Mouse (Mus musculus) MEL (cell line): Measurements from ENCODE around the gene Atp6v1d. TPM values are rescaled to one million over a fixed set of nuclear protein-coding genes. Genes with fewer than 3 reads are reported as not detected.

Source experiments
- DNase-seq: peaks from one replicate; pipeline ENCODE4 v3.0.0; 2011; ENCODE audit warnings: low read depth, low spot score
- H3K27ac ChIP-seq: 2 replicates; pipeline ENCODE4 v1.5.1; 2012; ENCODE audit warnings: low read depth, mild to moderate bottlenecking, control low read depth, low read length, moderate library complexity; ENCODE audit not compliant: control insufficient read depth
- H3K27me3 ChIP-seq, 2 experiments: fragments of 150-350 bp in 1 of 2; sonication (generic) in 1 of 2; 2 replicates each; pipeline ENCODE4 v1.6.1; 2012; ENCODE audit warnings: low read length in 2 of 2, mild to moderate bottlenecking in 2 of 2, improper control_type of control experiment in 1 of 2, moderate library complexity in 1 of 2; ENCODE audit not compliant: insufficient read depth in 2 of 2, control insufficient read depth in 1 of 2
- H3K36me3 ChIP-seq, 2 experiments: 2 replicates each; pipeline ENCODE4 v1.6.1; 2012 to 2014; ENCODE audit warnings: low read length in 2 of 2, improper control_type of control experiment in 1 of 2, inconsistent platforms in 1 of 2, mild to moderate bottlenecking in 1 of 2; ENCODE audit not compliant: insufficient read depth in 2 of 2, control insufficient read depth in 1 of 2
- H3K4me1 ChIP-seq, 2 experiments: fragments of 150-350 bp in 1 of 2; sonication (generic) in 1 of 2; 2 replicates each; pipeline ENCODE4 v1.6.1; 2012; ENCODE audit warnings: low read length in 2 of 2, improper control_type of control experiment in 1 of 2, mild to moderate bottlenecking in 1 of 2; ENCODE audit not compliant: insufficient read depth in 2 of 2, control insufficient read depth in 1 of 2
- H3K4me3 ChIP-seq, 2 experiments: fragments of 150-350 bp in 1 of 2; sonication (generic) in 1 of 2; 2 replicates each; pipeline ENCODE4 v1.5.1; 2012; ENCODE audit warnings: low read depth in 2 of 2, low read length in 2 of 2, mild to moderate bottlenecking in 2 of 2, moderate library complexity in 2 of 2, control low read depth in 1 of 2, improper control_type of control experiment in 1 of 2; ENCODE audit not compliant: control insufficient read depth in 1 of 2, insufficient read depth in 1 of 2
- H3K79me2 ChIP-seq: 2 replicates; pipeline ENCODE4 v1.6.1; 2012; ENCODE audit warnings: mild to moderate bottlenecking, low read length, moderate library complexity; ENCODE audit not compliant: control insufficient read depth, poor library complexity, insufficient read depth
- H3K9ac ChIP-seq: 2 replicates; pipeline ENCODE4 v1.6.1; 2012; ENCODE audit warnings: low read depth, mild to moderate bottlenecking, control low read depth, low read length, moderate library complexity; ENCODE audit not compliant: control insufficient read depth, poor library complexity, severe bottlenecking
- H3K9me3 ChIP-seq: fragments of 150-350 bp; sonication (generic); replicated peaks from 2 replicates; pipeline ENCODE4 v1.6.1; 2012; ENCODE audit warnings: mild to moderate bottlenecking, low read length, improper control_type of control experiment, moderate library complexity; ENCODE audit not compliant: insufficient read depth
- CHD1 ChIP-seq: IDR thresholded peaks from 2 replicates; pipeline ENCODE4 v1.6.1; 2012; ENCODE audit warnings: low read depth, mild to moderate bottlenecking, inconsistent platforms, low read length, improper control_type of control experiment
- CHD2 ChIP-seq: IDR thresholded peaks from 2 replicates; pipeline ENCODE4 v1.6.1; 2011; ENCODE audit warnings: low read length, improper control_type of control experiment
- CTCF ChIP-seq, 3 experiments: IDR thresholded peaks in 2 of 3; conservative IDR thresholded peaks in 1 of 3; 2 replicates each; pipeline ENCODE4 v1.5.1; 2011 to 2012; ENCODE audit warnings: low read length in 3 of 3, low read depth in 2 of 3, mild to moderate bottlenecking in 2 of 3, improper control_type of control experiment in 1 of 3, inconsistent platforms in 1 of 3, mixed read lengths in 1 of 3, moderate library complexity in 1 of 3; ENCODE audit not compliant: control insufficient read depth in 1 of 3, insufficient read depth in 1 of 3, poor library complexity in 1 of 3, severe bottlenecking in 1 of 3
- EP300 ChIP-seq, 2 experiments: IDR thresholded peaks; 2 replicates each; pipeline ENCODE4 v1.6.1; 2011; ENCODE audit warnings: improper control_type of control experiment in 2 of 2, low read length in 2 of 2, low read depth in 1 of 2, mild to moderate bottlenecking in 1 of 2
- ETS1 ChIP-seq: IDR thresholded peaks from 2 replicates; pipeline ENCODE4 v1.6.1; 2012; ENCODE audit warnings: low read depth, mild to moderate bottlenecking, inconsistent platforms, low read length, improper control_type of control experiment, moderate library complexity
- GATA1 ChIP-seq: IDR thresholded peaks from 2 replicates; pipeline ENCODE4 v1.6.1; 2011; ENCODE audit warnings: low read depth, low read length, improper control_type of control experiment
- JUND ChIP-seq: IDR thresholded peaks from 2 replicates; pipeline ENCODE4 v1.6.1; 2011; ENCODE audit warnings: low read depth, mild to moderate bottlenecking, improper control_type of control experiment, low read length
- KAT2A ChIP-seq: conservative IDR thresholded peaks from 2 replicates; pipeline ENCODE4 v1.6.1; 2012; ENCODE audit warnings: low read depth, low read length, improper control_type of control experiment, inconsistent platforms
- MAFK ChIP-seq: IDR thresholded peaks from 2 replicates; pipeline ENCODE4 v1.6.1; 2011; ENCODE audit warnings: low read depth, mild to moderate bottlenecking, low read length, improper control_type of control experiment, borderline replicate concordance
- MAX ChIP-seq: IDR thresholded peaks from 2 replicates; pipeline ENCODE4 v1.6.1; 2011; ENCODE audit warnings: low read length, improper control_type of control experiment
- MAZ ChIP-seq: IDR thresholded peaks from 2 replicates; pipeline ENCODE4 v1.6.1; 2012; ENCODE audit warnings: low read depth, mild to moderate bottlenecking, inconsistent platforms, low read length, improper control_type of control experiment
- MXI1 ChIP-seq: IDR thresholded peaks from 2 replicates; pipeline ENCODE4 v1.6.1; 2011; ENCODE audit warnings: mild to moderate bottlenecking, low read depth, low read length, improper control_type of control experiment
- MYB ChIP-seq: IDR thresholded peaks from 2 replicates; pipeline ENCODE4 v1.6.1; 2011; ENCODE audit warnings: mild to moderate bottlenecking, low read depth, low read length, improper control_type of control experiment
- NRF1 ChIP-seq: IDR thresholded peaks from 2 replicates; pipeline ENCODE4 v1.6.1; 2014; ENCODE audit warnings: low read depth, mild to moderate bottlenecking, inconsistent platforms, low read length, improper control_type of control experiment, moderate library complexity; ENCODE audit not compliant: poor library complexity, insufficient read depth, severe bottlenecking
- POLR2A ChIP-seq, 2 experiments: IDR thresholded peaks; 2 replicates each; pipeline ENCODE4 v1.6.1; 2011 to 2012; ENCODE audit warnings: low read length in 2 of 2, mild to moderate bottlenecking in 2 of 2, control low read depth in 1 of 2, improper control_type of control experiment in 1 of 2, low read depth in 1 of 2, moderate library complexity in 1 of 2; ENCODE audit not compliant: control insufficient read depth in 1 of 2, insufficient read depth in 1 of 2, poor library complexity in 1 of 2
- POLR2AphosphoS2 ChIP-seq: IDR thresholded peaks from 2 replicates; pipeline ENCODE4 v1.6.1; 2011; ENCODE audit warnings: low read length, improper control_type of control experiment
- POLR2AphosphoS5 ChIP-seq: IDR thresholded peaks from 2 replicates; pipeline ENCODE4 v1.6.1; 2012; ENCODE audit warnings: low read depth, borderline replicate concordance, mild to moderate bottlenecking, inconsistent platforms, low read length, moderate library complexity, mixed read lengths
- RAD21 ChIP-seq: IDR thresholded peaks from 2 replicates; pipeline ENCODE4 v1.6.1; 2011; ENCODE audit warnings: mild to moderate bottlenecking, low read depth, low read length, improper control_type of control experiment
- RCOR1 ChIP-seq: IDR thresholded peaks from 2 replicates; pipeline ENCODE4 v1.6.1; 2012; ENCODE audit warnings: low read depth, mild to moderate bottlenecking, inconsistent platforms, low read length, improper control_type of control experiment
- SIN3A ChIP-seq: IDR thresholded peaks from 2 replicates; pipeline ENCODE4 v1.6.1; 2012; ENCODE audit warnings: low read length, improper control_type of control experiment, inconsistent platforms
- SMC3 ChIP-seq: IDR thresholded peaks from 2 replicates; pipeline ENCODE4 v1.6.1; 2011; ENCODE audit warnings: low read depth, low read length, improper control_type of control experiment
- TAL1 ChIP-seq: IDR thresholded peaks from 2 replicates; pipeline ENCODE4 v1.6.1; 2012; ENCODE audit warnings: mild to moderate bottlenecking, inconsistent platforms, low read length, moderate library complexity, mixed read lengths
- TBP ChIP-seq: IDR thresholded peaks from 2 replicates; pipeline ENCODE4 v1.8.0; 2011; ENCODE audit warnings: low read depth, low read length, improper control_type of control experiment
- TCF12 ChIP-seq: IDR thresholded peaks from 2 replicates; pipeline ENCODE4 v1.6.1; 2014; ENCODE audit warnings: low read depth, mild to moderate bottlenecking, inconsistent platforms, low read length, improper control_type of control experiment, moderate library complexity
- UBTF ChIP-seq: IDR thresholded peaks from 2 replicates; pipeline ENCODE4 v1.6.1; 2012; ENCODE audit warnings: low read depth, mild to moderate bottlenecking, inconsistent platforms, low read length, improper control_type of control experiment, moderate library complexity, borderline replicate concordance; ENCODE audit not compliant: insufficient read depth
- ZC3H11A ChIP-seq: IDR thresholded peaks from 2 replicates; pipeline ENCODE4 v1.6.1; 2012; ENCODE audit warnings: low read depth, mild to moderate bottlenecking, inconsistent platforms, low read length, improper control_type of control experiment
- ZKSCAN1 ChIP-seq: IDR thresholded peaks from 2 replicates; pipeline ENCODE4 v1.6.1; 2012; ENCODE audit warnings: low read depth, mild to moderate bottlenecking, inconsistent platforms, low read length, improper control_type of control experiment, moderate library complexity
- ZMIZ1 ChIP-seq: IDR thresholded peaks from 2 replicates; pipeline ENCODE4 v1.6.1; 2012; ENCODE audit warnings: low read depth, mild to moderate bottlenecking, inconsistent platforms, low read length, improper control_type of control experiment, moderate library complexity
- polyA plus RNA-seq, 2 experiments: library from polyadenylated mRNA; stranded (reverse) in 1 of 2; unstranded in 1 of 2; fragments of >175 nt in 1 of 2; fragments of >200 nt in 1 of 2; gene quantifications; 2 replicates each; pipeline versions ENCODE4 v1.2.1 to v1.2.4; 2012; ENCODE audit warnings: low replicate concordance in 2 of 2, low read depth in 1 of 2; ENCODE audit not compliant: insufficient read length in 2 of 2, insufficient read depth in 1 of 2, missing spikeins in 1 of 2
- total RNA-seq: library from RNA; depleted of rRNA; stranded (reverse); fragments of 300-350 nt; gene quantifications from 2 replicates; pipeline ENCODE4 v1.2.3, GENCODE M21; 2012

Atp6v1d gene
- total and polyA plus RNA-seq, 3 experiments, result 27.0 to 51.7 TPM; not detected in 1

DNA sequence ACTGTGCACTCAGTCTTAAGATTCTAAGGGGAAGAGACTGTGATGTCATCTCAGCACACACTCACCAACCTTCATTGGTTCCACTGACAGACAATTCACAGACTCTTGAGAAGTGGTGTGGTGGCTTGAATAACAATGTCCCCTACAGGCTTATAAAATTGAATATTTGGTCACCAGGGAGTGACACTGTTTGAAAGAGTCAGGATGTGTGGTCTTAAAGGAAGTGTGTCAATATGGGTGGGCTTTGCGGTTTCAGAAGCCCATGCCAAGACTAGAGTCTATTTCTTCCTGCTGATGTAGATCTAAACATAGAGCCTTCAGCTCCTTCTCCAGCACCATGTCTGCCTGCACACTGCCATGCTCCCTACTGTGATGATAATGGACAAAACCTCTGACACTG is 36.4 kb upstream of the Atp6v1d start:
- H3K4me1 ChIP-seq, result no peaks in the 10 kb centered on the region
- DNase-seq, result no peak
- no peak overlapping the region for H3K27ac ChIP-seq
- no peak overlapping the region for H3K9ac ChIP-seq
- H3K36me3 ChIP-seq, result no peaks in the 10 kb centered on the region
- no peak overlapping the region for H3K4me3 ChIP-seq
- no peaks in the 10 kb centered on the region for H3K79me2 ChIP-seq
- no peaks in the 10 kb centered on the region for H3K9me3 ChIP-seq
- no peaks in the 10 kb centered on the region for H3K27me3 ChIP-seq
- TF ChIP-seq POLR2AphosphoS2 (no peak), ZKSCAN1 (no peak), EP300 (IDR thresholded peaks at IDR 0.05; ENCODE audit: low read depth in 1 of 2, low read length in 2 of 2) (no peak), ZMIZ1 (no peak), KAT2A (no peak), ETS1 (no peak), RCOR1 (no peak), TCF12 (no peak), MAZ (no peak), SIN3A (no peak), MYB (no peak), POLR2A (IDR thresholded peaks at IDR 0.05; ENCODE audit: control insufficient read depth in 1 of 2, insufficient read depth in 1 of 2, low read depth in 1 of 2, low read length in 2 of 2, poor library complexity in 1 of 2) (no peak), SMC3 (no peak), UBTF (no peak), TAL1 (no peak), MAFK (no peak), RAD21 (no peak)

DNA sequence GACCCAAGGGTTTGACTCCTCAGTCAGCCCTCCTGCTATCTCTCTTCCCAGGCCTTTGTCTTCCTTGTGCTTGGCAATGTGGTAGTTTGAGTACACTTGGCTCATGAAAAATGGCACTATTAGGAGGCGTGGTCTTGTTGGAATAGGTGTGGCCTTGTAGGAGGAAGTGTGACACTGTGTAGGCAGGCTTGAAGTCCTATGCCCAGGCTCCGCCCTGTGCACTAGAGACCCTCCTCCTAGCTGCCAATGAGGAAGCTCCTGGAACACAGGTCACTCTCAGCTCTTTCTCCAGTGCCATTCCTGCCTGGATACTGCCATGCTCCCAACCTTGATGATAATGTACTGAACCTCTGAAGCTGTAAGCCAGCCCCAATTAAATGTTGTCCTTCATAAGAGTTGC is 29.7 kb upstream of the Atp6v1d start:
- Histone ChIP-seq H3K4me3 (no peak overlapping the region), H3K9me3 (no peaks in the 10 kb centered on the region), H3K36me3 (peaks cover 0 to 4% of the 10 kb centered on the region in 2 experiments; a peak in 1 of 4 replicates), H3K27ac (no peak overlapping the region), H3K9ac (no peak overlapping the region), H3K79me2 (no peaks in the 10 kb centered on the region), H3K4me1 (no peaks in the 10 kb centered on the region), H3K27me3 (no peaks in the 10 kb centered on the region)
- TF ChIP-seq POLR2AphosphoS5 (no peak), TAL1 (no peak), MAFK (no peak), GATA1 (no peak), JUND (no peak), CHD1 (no peak), MXI1 (no peak), CTCF (IDR thresholded peaks at IDR 0.05 in 2 of 3, conservative IDR thresholded peaks at IDR 0.05 in 1 of 3; ENCODE audit: control insufficient read depth in 1 of 3, insufficient read depth in 1 of 3, low read depth in 2 of 3, low read length in 3 of 3, poor library complexity in 1 of 3, severe bottlenecking in 1 of 3) (no peak), SMC3 (no peak), TBP (no peak), NRF1 (no peak), POLR2A (IDR thresholded peaks at IDR 0.05; ENCODE audit: control insufficient read depth in 1 of 2, insufficient read depth in 1 of 2, low read depth in 1 of 2, low read length in 2 of 2, poor library complexity in 1 of 2) (no peak), ZC3H11A (no peak), MAX (no peak), MAZ (no peak), CHD2 (no peak)
- DNase-seq, result peak; percentile 57
